Mouse (Mus musculus): ENCODE measurements around the gene Htatsf1.

GRCm38 (mm10) chrX:57081496-57081895 is 28.1 kb downstream of the Htatsf1 start:
- TF ChIP-seq POLR2A (IDR thresholded peaks at IDR 0.05; ENCODE audit: insufficient read length, low read depth) (no peak), USF1 (IDR thresholded peaks at IDR 0.05; ENCODE audit: low read depth) (no peak), MAX (IDR thresholded peaks at IDR 0.05; ENCODE audit: low read depth) (no peak), POLR2AphosphoS2 (IDR thresholded peaks at IDR 0.05; ENCODE audit: insufficient read length, low read depth) (no peak), MYOD1 (IDR thresholded peaks at IDR 0.05; ENCODE audit: control insufficient read depth in 1 of 3, insufficient read length in 2 of 3, low read depth in 2 of 3) (no peak), TCF12 (IDR thresholded peaks at IDR 0.05; ENCODE audit: insufficient read depth, poor library complexity, severe bottlenecking) (no peak), SRF (IDR thresholded peaks at IDR 0.05; ENCODE audit: control insufficient read depth, insufficient read length, low read depth) (no peak), E2F4 (IDR thresholded peaks at IDR 0.05; ENCODE audit: insufficient read depth) (no peak)

Data from myocyte (in vitro differentiated cells).